Mouse (Mus musculus) left cerebral cortex, postnatal 36 days (tissue): ENCODE measurements around the gene Golga2. TPM values are rescaled to one million over a fixed set of nuclear protein-coding genes. Genes with fewer than 3 reads are reported as not detected.

ENCODE experiments used
- DNase-seq, 2 experiments: peaks; one replicate each; pipeline ENCODE4 v3.0.0; 2021 to 2022; ENCODE audit warnings: low spot score in 2 of 2, mixed read lengths in 1 of 2
- intact Hi-C: fragments of 180-260 bp; cut with DNase I; formaldehyde crosslinking; loops from one replicate; pipeline ENCODE4 v1.15.1; 2025
- total RNA-seq, 2 experiments: library from RNA; stranded (reverse); gene quantifications; 2 replicates each; pipeline ENCODE4 v1.2.3; 2021

Golga2 gene
- total RNA-seq = 10 to 100 TPM; 83.4 to 89.9 TPM

DNA sequence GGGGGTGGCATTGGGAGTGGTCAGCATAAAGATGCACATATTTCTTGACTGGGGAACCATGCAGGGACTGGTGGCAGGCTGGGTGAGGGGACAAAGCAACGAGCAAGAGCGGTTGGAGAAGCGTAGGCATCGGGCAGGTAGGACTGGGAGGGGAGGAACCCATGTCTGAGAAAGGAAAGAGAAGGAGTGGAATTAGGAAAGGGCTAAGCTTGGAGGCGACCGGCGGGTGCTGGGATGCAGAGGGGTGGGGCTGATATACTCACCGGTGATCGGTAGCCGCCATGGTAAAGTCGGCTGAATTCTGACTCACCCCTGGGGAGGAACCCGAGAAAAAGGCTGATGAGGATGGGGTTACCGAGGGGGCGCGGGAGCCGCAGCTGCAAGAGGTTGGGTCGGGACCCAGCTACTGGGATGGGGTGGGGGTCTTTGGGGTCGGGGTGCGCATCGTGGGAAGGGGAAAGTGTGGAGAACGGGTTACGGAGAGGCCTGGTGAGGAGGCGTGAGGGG is at the start of gene Golga2:
Gene Golga2, plus strand, starts transcription at position 51 of the 507 bp plus-strand sequence.
- no peak for DNase-seq

GRCm38 (mm10) chr2:32237571-32237970 is 49.6 kb upstream of the Golga2 start:
- intact Hi-C loops = no loop called here

More for the DNA sequence above, at the start of gene Golga2:
- intact Hi-C loops = loop anchor here (5.0 kb wide), 1 partner anchor 150 kb away; no protein-coding TSS in a partner anchor

GRCm38 (mm10) chr2:32238708-32239435 is 48.3 kb upstream of the Golga2 start:
- DNase-seq = no peak
- intact Hi-C loops = no loop called here

More at GRCm38 (mm10) chr2:32237571-32237970, 49.6 kb upstream of the Golga2 start:
- no peak for DNase-seq

DNA sequence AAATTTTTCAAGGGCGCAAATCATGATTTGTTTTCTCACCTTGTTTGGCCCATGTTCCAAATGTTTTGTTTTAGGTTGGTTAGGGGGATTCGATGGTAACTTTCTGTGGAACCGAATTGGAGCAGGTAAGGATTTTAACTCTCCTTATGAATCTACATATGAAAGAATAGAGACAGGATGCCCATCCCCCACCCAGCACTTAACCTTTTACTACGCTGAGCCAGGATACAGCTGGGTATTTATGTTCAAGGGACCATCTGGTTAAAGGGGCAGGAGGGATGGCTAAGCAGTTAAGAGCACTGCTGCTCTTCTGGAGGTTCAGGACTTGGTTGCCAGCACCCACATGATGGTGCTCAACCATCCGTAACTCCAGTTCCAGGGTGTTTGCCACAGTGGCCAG is 46.6 kb upstream of the Golga2 start:
- no peak for DNase-seq
- intact Hi-C loops = no loop called here

GRCm38 (mm10) chr2:32242986-32243385 is 44.2 kb upstream of the Golga2 start:
- no peak for DNase-seq
- intact Hi-C loops = no loop called here

DNA sequence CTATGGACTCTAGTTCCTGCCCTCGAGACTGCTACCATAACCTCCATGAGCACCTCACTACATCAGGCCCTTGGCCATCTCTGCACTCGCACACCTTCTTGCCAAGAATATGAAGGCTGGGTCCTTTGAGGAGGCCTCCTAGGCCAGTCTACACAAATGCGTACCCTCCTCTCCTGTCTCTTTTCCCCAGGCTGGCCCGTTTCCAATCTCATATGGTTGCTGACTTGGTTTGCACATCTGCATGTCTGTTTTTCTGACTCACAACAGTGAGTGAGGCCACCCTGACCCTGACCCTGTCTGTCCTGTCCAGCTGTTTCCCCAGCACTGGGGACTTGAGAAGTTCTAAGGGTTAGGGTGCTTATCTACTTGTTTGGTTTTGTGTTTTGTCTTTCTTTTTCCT is 40.4 kb upstream of the Golga2 start:
- intact Hi-C loops = no loop called here
- no peak for DNase-seq

DNA sequence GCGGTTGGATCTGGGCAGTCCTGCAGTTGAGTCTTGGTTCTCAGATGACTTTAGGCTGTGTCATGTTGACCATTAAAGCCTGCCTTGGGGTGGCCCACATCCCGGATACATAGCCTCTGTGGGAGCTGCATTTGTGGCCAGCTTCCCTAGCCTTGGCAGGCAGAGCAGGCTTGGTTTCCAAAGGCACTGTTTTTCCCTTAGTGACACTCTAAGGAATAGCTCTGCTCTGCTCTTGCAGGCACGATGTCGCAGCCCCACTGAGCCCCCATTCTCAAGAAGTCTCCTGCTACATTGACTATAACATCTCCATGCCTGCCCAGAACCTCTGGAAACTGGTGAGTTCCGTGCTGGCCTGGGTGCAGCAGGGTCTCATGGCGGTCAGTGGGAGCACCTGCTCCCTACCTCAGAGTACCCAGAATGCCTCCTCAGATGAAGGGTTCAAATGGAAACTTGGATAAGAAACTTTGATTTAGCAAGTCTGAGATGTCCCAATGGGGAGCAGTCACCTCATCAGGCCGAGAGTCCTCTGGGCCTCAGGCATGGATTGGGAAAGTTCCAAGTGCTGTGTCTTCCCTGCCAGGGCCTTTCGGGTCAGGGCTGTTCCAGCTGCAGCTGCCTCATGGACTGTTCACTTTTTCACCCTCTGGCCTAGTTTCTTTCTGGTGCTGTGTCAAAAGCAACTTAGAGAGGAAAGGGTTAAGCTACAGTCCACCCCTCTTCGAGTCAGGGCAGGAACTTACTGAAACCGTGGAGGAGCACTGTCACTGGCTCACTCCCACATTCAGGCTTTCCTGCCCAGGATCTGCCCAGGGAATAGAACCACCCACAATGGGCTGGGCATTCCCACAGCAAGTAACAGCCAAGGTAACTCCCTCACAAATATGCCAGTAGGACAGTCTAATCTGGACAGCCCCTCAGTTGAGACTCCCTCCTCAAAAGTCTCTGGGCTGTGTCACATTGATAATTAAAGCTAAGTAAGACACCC is 38.5 kb upstream of the Golga2 start:
- intact Hi-C loops = no loop called here
- no peak for DNase-seq

DNA sequence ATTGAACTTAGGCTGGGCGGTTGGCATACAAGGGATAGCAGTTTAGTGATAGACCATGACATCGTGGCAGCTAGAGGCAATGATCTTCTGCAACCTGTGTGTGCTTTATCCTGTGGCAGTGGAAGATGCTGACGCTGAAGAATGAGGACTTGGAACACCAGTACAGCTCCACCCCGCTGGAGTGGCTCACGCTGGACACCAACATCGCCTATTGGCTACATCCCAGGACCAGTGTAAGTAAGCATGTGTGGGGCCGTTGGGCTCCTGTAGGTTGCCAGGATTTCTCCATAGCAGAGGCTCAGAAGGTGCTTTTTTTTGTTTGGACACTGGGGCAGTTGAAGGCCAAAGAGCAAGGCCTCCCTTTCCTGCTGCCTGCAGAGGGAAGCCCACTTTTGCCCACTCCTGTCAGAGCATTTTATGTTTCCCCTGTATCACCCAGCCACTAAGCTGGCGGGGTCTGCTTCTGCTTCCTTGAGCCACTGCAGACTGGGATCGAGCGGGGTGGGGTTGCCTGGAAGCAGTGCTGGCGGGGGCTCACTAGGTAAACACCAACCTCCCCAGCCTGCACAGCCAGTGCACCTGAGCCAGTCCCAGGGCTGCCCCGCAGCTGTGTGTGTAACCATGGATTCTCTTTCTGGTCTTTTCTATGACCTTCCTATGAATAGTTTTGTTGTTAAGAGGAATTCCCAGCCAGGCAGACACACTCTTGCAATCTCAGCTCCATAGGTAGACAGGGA is 35.2 kb upstream of the Golga2 start:
- intact Hi-C loops = no loop called here

DNA sequence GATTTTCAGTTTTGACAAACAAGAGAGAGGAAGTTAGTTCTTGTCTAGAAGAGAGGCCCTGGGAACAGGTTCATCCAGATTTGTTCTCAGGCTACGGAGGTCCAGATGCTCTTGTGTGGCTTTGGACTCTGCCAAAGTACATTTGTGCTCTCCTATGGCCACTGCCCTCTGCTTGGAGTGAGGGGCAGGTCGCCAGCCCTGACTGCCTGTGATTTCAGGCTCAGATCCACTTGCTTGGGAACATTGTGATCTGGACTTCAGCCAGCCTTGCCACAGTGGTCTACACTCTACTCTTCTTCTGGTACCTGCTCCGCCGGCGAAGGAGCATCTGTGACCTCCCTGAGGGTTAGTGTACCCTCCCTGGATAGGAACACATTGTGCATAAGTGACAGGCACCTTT is 34.5 kb upstream of the Golga2 start:
- DNase-seq = no peak
- intact Hi-C loops = no loop called here

More for the DNA sequence above, 35.2 kb upstream of the Golga2 start:
- DNase-seq = no peak

DNA sequence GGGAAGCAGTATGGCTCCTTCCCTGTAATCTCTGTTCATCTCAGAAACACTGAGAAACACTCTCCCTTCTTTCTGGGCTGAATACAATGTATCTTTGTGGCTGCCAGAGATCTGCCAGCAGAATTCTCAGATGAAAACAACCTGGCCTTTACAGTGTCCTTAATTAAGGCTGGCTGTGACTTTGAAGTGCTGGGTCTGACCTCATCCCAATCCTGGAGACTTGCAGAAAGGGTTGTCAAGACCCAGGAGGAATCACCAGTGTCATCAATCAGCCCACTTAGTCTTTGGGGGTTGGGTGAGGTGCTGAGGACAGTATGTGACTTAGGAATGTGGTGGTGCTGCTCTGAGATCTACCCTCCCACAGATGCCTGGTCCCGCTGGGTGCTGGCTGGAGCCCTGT is 33.8 kb upstream of the Golga2 start:
- intact Hi-C loops = no loop called here
- DNase-seq = no peak

- no peak for DNase-seq
- intact Hi-C loops = no loop called here
Observed at GRCm38 (mm10) chr2:32254563-32254962, 32.6 kb upstream of the Golga2 start.

DNA sequence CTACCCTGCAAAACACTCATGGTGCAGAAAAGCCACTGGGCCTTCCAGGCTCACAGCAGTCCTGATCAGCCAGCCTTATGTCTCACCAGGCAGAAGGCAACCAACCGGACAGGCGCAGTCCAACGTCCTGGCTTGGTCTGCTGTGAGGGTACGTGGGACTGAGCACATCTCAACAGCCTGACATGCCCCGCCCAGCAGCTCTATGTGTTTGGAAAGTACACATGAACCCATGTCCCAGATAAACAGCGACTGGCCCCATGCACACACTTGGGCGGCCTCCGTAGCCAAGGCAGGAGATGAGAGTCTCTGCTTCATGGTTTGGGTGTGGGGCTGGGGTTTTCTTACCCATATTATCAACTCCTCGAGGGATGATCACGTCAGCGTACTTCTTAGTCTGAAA is 30.9 kb upstream of the Golga2 start:
- no peak for DNase-seq
- intact Hi-C loops = no loop called here

DNA sequence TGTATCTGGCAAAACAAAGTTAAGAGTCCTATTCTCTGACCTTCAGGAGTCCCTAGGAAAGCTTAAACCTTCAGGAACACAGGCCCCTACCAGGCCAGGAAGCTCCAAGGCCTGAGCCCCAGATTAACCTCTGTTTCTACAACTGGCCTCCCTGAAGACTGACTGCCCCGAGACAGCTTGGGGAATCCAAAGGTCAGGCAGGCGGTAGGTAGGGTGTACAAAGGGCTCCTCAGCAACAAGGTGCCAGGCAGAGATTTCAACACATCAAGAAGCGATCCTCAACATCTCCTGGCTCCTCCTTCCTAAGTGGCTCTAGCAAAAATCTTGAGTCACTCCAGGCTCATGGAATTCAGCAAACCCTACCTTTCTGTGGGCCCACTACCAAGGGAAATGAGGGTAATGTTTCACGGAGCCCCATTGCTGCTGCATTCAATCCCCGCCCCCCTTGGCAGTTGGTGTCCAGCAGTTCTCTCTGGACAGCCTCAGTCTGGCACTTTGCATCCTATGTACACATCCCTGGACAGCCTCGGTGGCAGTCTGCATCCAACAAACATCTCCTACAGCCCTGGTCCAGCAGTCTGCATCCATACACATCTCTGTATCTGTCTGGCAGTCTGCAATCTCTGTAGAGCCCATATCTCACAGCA is 28.2 kb upstream of the Golga2 start:
- no peak for DNase-seq
- intact Hi-C loops = no loop called here

GRCm38 (mm10) chr2:32259657-32260417 is 27.3 kb upstream of the Golga2 start, which contains the start of gene Uck1:
Gene Uck1, minus strand, starts transcription at chr2:32260159.
- DNase-seq = peak; percentile 89 to 91
- intact Hi-C loops = no loop called here

DNA sequence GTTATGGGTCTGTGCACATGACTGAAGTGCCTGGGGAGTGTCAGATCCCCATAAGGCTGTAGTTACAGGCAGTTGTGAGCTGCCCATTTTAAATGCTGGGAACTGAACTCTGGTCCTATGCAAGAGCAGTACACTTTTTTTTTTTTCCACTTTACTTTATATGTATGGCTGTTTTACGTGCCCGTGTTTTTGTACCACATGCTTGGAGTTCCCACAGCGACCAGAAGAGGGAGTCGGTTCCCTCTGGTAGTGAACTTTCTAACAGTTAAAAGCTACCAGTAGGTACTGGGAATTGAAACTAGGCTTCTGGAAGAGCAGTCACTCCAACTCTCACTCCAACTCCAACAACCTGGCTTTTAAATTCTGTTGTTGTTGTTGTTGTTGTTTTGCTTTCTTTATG is 26.5 kb upstream of the Golga2 start:
- intact Hi-C loops = no loop called here

GRCm38 (mm10) chr2:32275823-32276222 is 11.4 kb upstream of the Golga2 start:
- no peak for DNase-seq
- intact Hi-C loops = no loop called here

More for the DNA sequence above, 26.5 kb upstream of the Golga2 start:
- DNase-seq = no peak

GRCm38 (mm10) chr2:32282289-32282688 is 4.9 kb upstream of the Golga2 start:
- intact Hi-C loops = no loop called here
- no peak for DNase-seq

- DNase-seq = no peak
- intact Hi-C loops = no loop called here
Observed at GRCm38 (mm10) chr2:32282727-32283126, 4.5 kb upstream of the Golga2 start.
